Mouse (Mus musculus) embryonic facial prominence, embryonic 11.5 days (tissue): ENCODE measurements around the gene Sowaha. TPM values are rescaled to one million over a fixed set of nuclear protein-coding genes. Genes with fewer than 3 reads are reported as not detected.
A peak's percentile ranks its signal among the peaks of the same experiment; 100 is the strongest.

Experiments used
- ATAC-seq: fragments of 200-750 bp; cut with Nextera tagmentation; replicated peaks from 2 replicates; pipeline ENCODE4 v1.8.0; 2017; ENCODE audit warnings: low read depth; ENCODE audit not compliant: insufficient number of reproducible peaks, low FRiP score, low TSS enrichment
- DNase-seq: peaks from one replicate; pipeline ENCODE4 v3.0.0-alpha.2; 2015; ENCODE audit warnings: low spot score
- H3K27ac ChIP-seq: fragments of 300-500 bp; sonication (generic); replicated peaks from 2 replicates; pipeline ENCODE4 v1.5.1; 2014; ENCODE audit warnings: mild to moderate bottlenecking, low read depth, low read length, control low read depth
- H3K27me3 ChIP-seq: fragments of 300-500 bp; sonication (generic); 2 replicates; pipeline ENCODE4 v1.6.1; 2014; ENCODE audit warnings: mild to moderate bottlenecking, low read length, moderate library complexity, mixed read lengths; ENCODE audit not compliant: control insufficient read depth, insufficient read depth
- H3K36me3 ChIP-seq: fragments of 300-500 bp; sonication (generic); replicated peaks from 2 replicates; pipeline ENCODE4 v1.6.1; 2014; ENCODE audit warnings: low read depth, mild to moderate bottlenecking, low read length, moderate library complexity, mixed read lengths; ENCODE audit not compliant: control insufficient read depth, insufficient read depth
- H3K4me1 ChIP-seq: fragments of 300-500 bp; sonication (generic); 2 replicates; pipeline ENCODE4 v1.6.1; 2014; ENCODE audit warnings: low read length, mixed read lengths; ENCODE audit not compliant: control insufficient read depth, insufficient read depth
- H3K4me2 ChIP-seq: fragments of 300-500 bp; sonication (generic); 2 replicates; pipeline ENCODE4 v1.6.1; 2014; ENCODE audit warnings: low read depth, mild to moderate bottlenecking, control low read depth, low read length, moderate library complexity
- H3K4me3 ChIP-seq: fragments of 300-500 bp; sonication (generic); 2 replicates; pipeline ENCODE4 v1.5.1; 2014; ENCODE audit warnings: low read depth, low read length, control low read depth
- H3K9ac ChIP-seq: fragments of 300-500 bp; sonication (generic); replicated peaks from 2 replicates; pipeline ENCODE4 v1.6.1; 2014; ENCODE audit warnings: mild to moderate bottlenecking, control low read depth, low read length
- H3K9me3 ChIP-seq: fragments of 300-500 bp; sonication (generic); replicated peaks from 2 replicates; pipeline ENCODE4 v1.6.1; 2016; ENCODE audit warnings: mild to moderate bottlenecking, low read length, inconsistent platforms, mixed read lengths; ENCODE audit not compliant: control insufficient read depth
- WGBS: fragments of 180-500 bp; shearing (Covaris S2); extraction: QIAGEN DNeasy Blood & Tissue Kit; methylation state at CpG from one replicate; pipeline ENCODE4 v1.1.7; 2014; 5-methylcytosine and 5-hydroxymethylcytosine counted together
- polyA plus RNA-seq: library from polyadenylated mRNA; unstranded; fragments of >200 nt; fragmentation: Nextera tagmentation; extraction: Ambion mirVana; gene quantifications from 2 replicates; pipeline ENCODE4 v1.2.1, GENCODE M21; 2014

The Sowaha gene
- polyA plus RNA-seq, 1 experiment from 2014 or later = 1.5 TPM

DNA sequence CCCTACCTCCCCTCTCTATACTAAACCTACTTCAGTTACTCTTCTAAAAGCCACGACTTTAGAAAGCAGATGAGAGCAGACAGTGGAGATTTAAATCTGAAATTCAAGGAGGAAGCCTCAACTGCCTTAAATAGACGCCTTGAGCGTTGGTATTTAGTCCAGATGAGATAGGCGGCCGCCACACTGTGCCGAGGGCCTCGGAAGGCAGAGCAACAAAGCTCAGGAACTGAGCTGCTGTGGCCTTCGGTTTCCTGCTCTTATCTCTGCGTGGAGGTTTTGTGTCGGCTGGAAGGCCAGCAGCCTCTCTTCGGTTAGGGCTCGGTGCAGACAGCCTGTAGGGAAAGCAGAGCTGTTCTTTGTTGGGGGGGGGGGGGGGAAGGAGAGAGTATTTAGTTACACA is 38.2 kb downstream of the Sowaha start:
- Histone ChIP-seq H3K4me1 (no peaks in the 10 kb centered on the region), H3K4me3 (no peak overlapping the region), H3K9me3 (no peaks in the 10 kb centered on the region), H3K27ac (no peak overlapping the region), H3K4me2 (no peak overlapping the region), H3K27me3 (no peaks in the 10 kb centered on the region), H3K36me3 (no peaks in the 10 kb centered on the region), H3K9ac (no peak overlapping the region; the same call in 1 of the 2 replicates)
- DNase-seq (no peak), ATAC-seq (no peak)
- WGBS = 40% methylated on average over 12 of the region's 12 CpGs

DNA sequence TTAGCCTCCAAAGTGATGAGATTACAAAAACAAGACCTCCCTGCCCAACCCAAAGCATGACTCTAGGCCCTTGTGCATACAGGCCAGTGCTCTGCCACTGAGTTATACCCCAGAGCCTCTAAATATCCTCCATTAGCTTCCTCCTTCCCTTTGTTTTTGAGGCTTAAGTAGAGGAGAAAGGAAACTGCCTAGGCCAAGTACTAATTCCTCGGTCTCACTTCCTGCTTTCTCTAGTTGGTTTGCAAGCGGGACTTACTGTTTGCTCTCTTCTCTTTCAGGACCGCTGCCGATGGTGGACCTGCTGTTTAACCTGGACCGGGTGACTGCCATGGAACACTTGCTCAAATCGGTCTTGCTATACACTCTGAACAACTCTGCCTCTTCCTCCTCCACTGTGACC is 43.7 kb downstream of the Sowaha start:
- Histone ChIP-seq H3K9me3 (no peaks in the 10 kb centered on the region), H3K4me2 (no peak overlapping the region), H3K4me3 (no peak overlapping the region), H3K27me3 (no peaks in the 10 kb centered on the region), H3K9ac (no peak overlapping the region), H3K27ac (no peak overlapping the region), H3K36me3 (no peaks in the 10 kb centered on the region), H3K4me1 (no peaks in the 10 kb centered on the region)
- no peak for ATAC-seq
- DNase-seq = no peak
- 92% methylated on average over 6 of the region's 6 CpGs for WGBS

DNA sequence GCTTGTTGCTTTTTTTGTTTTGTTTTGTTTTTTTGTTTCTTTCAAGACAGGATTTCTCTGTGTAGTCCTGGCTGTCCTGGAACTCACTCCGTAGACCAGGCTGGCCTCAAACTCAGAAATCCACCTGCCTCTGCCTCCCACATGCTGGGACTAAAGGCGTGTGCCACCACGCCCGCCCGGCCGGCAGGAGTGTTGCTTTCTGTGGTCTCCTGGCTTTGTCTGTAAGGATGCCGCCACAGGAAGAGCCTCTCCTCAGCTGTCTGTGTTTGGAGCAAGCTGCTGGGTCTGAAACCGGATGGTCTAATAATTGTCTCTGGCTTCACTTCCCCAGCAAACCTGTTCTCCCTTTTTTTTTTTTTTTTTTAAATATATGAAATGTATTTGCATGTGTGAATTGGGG is 44.6 kb downstream of the Sowaha start:
- H3K4me2 ChIP-seq = no peak overlapping the region
- DNase-seq (no peak), ATAC-seq (no peak)
- H3K4me1 ChIP-seq = no peaks in the 10 kb centered on the region
- H3K27me3 ChIP-seq = no peaks in the 10 kb centered on the region
- no peak overlapping the region for H3K27ac ChIP-seq
- no peaks in the 10 kb centered on the region for H3K36me3 ChIP-seq
- WGBS = 84% methylated on average over 8 of the region's 8 CpGs
- no peaks in the 10 kb centered on the region for H3K9me3 ChIP-seq
- no peak overlapping the region for H3K4me3 ChIP-seq
- no peak overlapping the region for H3K9ac ChIP-seq

DNA sequence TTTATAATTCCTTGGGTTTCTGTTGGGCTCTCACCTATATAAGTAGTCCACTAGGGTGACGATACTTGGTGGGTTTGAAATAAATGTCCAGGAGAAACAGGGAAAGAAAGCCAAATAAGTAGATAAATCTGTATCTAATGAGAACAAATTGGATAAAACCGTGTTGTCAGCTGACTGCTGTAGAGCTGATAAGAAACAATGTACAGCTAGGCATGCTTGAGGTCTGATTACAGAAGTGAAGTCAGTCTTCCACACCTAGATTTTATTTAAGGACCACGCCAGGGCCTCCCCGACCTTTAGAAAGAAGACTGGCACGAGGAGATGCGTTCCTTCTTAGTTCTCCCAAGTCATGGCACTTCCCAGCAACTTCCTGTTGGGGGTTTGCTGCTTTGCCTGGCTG is 47.0 kb downstream of the Sowaha start:
- Histone ChIP-seq H3K36me3 (no peaks in the 10 kb centered on the region), H3K4me3 (no peak overlapping the region), H3K9me3 (no peaks in the 10 kb centered on the region), H3K27ac (no peak overlapping the region), H3K4me1 (no peaks in the 10 kb centered on the region), H3K27me3 (no peaks in the 10 kb centered on the region), H3K9ac (no peak overlapping the region), H3K4me2 (no peak overlapping the region)
- DNase-seq = no peak
- 63% methylated on average over 6 of the region's 6 CpGs for WGBS
- ATAC-seq = no peak

DNA sequence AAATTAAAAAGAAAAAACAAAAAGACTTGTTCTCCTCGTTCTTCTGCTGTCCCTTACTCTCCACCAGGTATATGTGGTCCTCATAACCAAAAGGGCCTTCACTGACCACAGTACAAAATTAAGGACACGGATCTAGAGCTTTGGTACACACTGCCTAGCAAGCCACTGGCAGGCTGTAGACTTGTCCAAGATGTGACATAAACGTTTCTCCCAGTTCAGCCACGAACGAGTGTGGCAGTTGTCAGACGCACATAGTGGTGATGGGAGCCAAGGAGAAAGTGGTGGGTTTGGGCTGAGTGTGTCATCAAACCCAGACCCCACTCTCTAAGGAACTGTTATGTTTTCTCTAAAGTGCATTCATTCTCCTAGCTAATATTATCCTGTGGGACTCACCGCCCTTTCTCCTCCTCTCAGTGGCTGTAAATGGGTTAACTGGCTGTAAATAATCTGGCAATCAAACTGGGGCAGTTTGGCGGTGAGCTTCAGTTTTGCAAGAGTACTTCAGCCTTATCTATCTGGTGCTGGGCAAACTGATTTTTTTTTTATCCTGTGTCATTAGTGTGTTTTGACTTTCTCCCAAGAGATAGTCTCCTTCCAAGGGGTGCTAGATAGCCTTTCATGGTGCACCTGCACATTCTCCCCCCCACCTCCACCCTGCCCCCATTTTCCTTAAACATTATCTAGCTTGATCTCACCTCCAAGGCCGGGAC is 48.6 kb downstream of the Sowaha start:
- no peaks in the 10 kb centered on the region for H3K9me3 ChIP-seq
- no peak overlapping the region for H3K9ac ChIP-seq
- no peaks in the 10 kb centered on the region for H3K27me3 ChIP-seq
- no peaks in the 10 kb centered on the region for H3K36me3 ChIP-seq
- peak overlapping the region; percentile 43 for H3K4me2 ChIP-seq
- H3K4me1 ChIP-seq = no peaks in the 10 kb centered on the region
- H3K27ac ChIP-seq = no peak overlapping the region
- H3K4me3 ChIP-seq = peak overlapping the region; percentile 90
- ATAC-seq (peak; percentile 75), DNase-seq (no peak)
- WGBS = 24% methylated on average over 9 of the region's 9 CpGs

DNA sequence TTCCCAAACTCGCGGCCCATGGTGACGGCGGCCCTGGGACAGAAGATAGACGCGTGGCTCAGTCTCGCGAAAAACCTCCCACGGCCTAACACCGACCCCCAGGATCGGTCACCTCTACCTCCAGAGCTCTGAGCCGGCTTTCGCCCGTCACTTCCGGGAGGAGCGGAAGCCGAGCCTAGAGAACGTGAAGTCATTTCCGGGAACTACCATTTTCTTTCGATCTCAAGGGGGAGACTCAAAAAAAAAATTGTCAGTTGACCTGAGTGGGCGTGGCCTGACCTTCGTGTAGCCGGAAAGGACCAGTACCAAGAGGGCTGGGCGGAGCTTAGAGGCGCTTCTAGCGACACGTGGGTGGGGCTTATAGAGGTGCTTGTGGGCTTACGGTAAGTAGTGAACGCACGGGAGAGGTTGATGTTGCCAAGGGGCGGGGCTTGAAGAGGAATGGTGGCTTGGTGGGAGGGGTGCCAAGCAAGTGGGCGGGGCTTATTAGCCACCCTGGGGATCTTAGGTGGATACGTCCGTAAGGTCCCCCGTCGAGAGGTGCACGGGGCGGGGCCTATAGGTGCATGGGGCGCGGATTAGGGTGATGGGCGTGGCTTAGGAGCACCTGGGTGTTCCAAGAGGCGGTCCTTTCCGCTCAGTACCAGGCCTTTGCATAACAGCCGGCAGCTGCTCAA is 49.3 kb downstream of the Sowaha start, which contains the start of the genes Uqcrq and Gdf9:
Gene Uqcrq, minus strand, starts transcription at position 162 of the 677 bp plus-strand sequence.
Gene Gdf9, plus strand, starts transcription at position 354 of the 677 bp plus-strand sequence.
- Histone ChIP-seq H3K9me3 (no peaks in the 10 kb centered on the region), H3K36me3 (no peaks in the 10 kb centered on the region), H3K27ac (peak within 1 kb of the TSS; percentile 41; the same call in 1 of the 2 replicates), H3K4me2 (peak within 1 kb of the TSS; percentile 72), H3K27me3 (no peaks in the 10 kb centered on the region), H3K9ac (peak within 1 kb of the TSS; percentile 83), H3K4me3 (peak within 1 kb of the TSS; percentile 90), H3K4me1 (no peaks in the 10 kb centered on the region)
- peak; percentile 100 for DNase-seq
- peak; percentile 89 for ATAC-seq
- WGBS = under 1% methylated on average over 44 of the region's 44 CpGs

DNA sequence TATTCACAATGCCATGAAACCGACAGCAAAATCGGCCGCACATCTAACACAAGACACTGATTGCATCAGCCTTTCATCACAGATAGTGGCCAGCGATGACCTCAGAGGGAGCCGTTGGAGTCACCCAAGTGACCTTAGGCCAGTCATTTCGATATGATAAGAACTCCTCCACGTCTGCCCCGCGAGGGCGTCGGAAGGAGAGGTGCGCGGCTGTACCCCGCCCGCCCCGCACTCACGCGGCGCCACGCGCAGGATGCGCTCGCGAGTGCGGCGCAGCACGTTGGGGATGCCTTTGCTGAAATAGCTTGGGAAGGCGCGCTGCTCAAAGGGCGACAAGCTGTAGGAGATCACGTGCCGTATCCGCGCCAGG is 49.8 kb downstream of the Sowaha start:
- ATAC-seq (peak; percentile 9; the same call in 1 of the 2 replicates), DNase-seq (peak; percentile 13)
- Histone ChIP-seq H3K9me3 (no peaks in the 10 kb centered on the region), H3K36me3 (no peaks in the 10 kb centered on the region), H3K27me3 (no peaks in the 10 kb centered on the region), H3K4me3 (peak overlapping the region; percentile 90), H3K4me2 (peak overlapping the region; percentile 72), H3K9ac (peak overlapping the region; percentile 83), H3K4me1 (no peaks in the 10 kb centered on the region), H3K27ac (peak overlapping the region; percentile 41; the same call in 1 of the 2 replicates)
- WGBS = 2% methylated on average over 34 of the region's 34 CpGs

DNA sequence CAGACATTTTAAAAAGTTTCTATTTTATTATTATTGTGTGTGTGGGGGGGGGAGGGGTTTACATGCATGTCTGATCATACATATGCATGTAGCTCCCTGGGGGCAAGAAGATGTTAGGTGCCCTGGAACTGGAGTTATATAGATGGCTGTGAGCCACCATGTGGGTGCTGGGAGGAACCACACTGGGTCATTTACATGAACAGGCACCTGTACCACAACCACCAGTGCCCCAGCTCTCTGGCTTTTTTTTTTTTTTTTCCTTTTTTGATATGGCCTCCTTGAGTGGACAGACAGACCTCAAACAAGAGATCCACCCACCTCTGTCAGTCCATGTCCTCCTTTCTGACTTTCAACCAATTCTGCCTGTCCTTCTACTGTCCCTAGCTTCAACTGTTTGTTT is 50.9 kb downstream of the Sowaha start:
- Histone ChIP-seq H3K4me3 (no peak overlapping the region; the same call in 1 of the 2 replicates), H3K9me3 (no peaks in the 10 kb centered on the region), H3K27ac (no peak overlapping the region), H3K9ac (no peak overlapping the region), H3K36me3 (no peaks in the 10 kb centered on the region), H3K4me1 (no peaks in the 10 kb centered on the region), H3K27me3 (no peaks in the 10 kb centered on the region), H3K4me2 (no peak overlapping the region)
- DNase-seq (no peak), ATAC-seq (no peak)
